Mouse (Mus musculus) myocyte (in vitro differentiated cells): Measurements from ENCODE around the gene Uts2b. TPM values are rescaled to one million over a fixed set of nuclear protein-coding genes. Genes with fewer than 3 reads are reported as not detected.
"Not testable (repeated sequence)": the region's sequence is repeated elsewhere in the genome, so short reads cannot be mapped to it uniquely, and the experiment has no call there.

Source experiments
- H3K27me3 ChIP-seq: one replicate; pipeline ENCODE4 v1.6.1; 2011; ENCODE audit not compliant: control insufficient read depth, insufficient read depth, insufficient read length
- H3K36me3 ChIP-seq: one replicate; pipeline ENCODE4 v1.6.1; 2011; ENCODE audit not compliant: control insufficient read depth, insufficient read depth
- H3K4me2 ChIP-seq: one replicate; pipeline ENCODE4 v1.6.1; 2011; ENCODE audit warnings: low read depth, control low read depth
- H3K4me3 ChIP-seq: one replicate; pipeline ENCODE4 v1.5.1; 2011; ENCODE audit warnings: mild to moderate bottlenecking, control low read depth, moderate library complexity
- H3K79me2 ChIP-seq: one replicate; pipeline ENCODE4 v1.6.1; 2011; ENCODE audit not compliant: control insufficient read depth, insufficient read depth
- H3ac ChIP-seq: one replicate; pipeline ENCODE4 v1.6.1; 2011; ENCODE audit not compliant: control insufficient read depth, insufficient read length
- CEBPB ChIP-seq: IDR thresholded peaks from 2 replicates; pipeline ENCODE4 v1.6.1; 2011; ENCODE audit warnings: mild to moderate bottlenecking, moderate library complexity; ENCODE audit not compliant: poor library complexity, insufficient read depth, severe bottlenecking
- E2F4 ChIP-seq: IDR thresholded peaks from one replicate; pipeline ENCODE4 v1.6.1; 2011; ENCODE audit warnings: mild to moderate bottlenecking, control low read depth, moderate library complexity; ENCODE audit not compliant: insufficient read depth
- MAX ChIP-seq: IDR thresholded peaks from one replicate; pipeline ENCODE4 v1.6.1; 2011; ENCODE audit warnings: low read depth, mild to moderate bottlenecking, control low read depth
- MYOD1 ChIP-seq, 3 experiments: IDR thresholded peaks; one replicate each; pipeline ENCODE4 v1.6.1; 2011; ENCODE audit warnings: control low read depth in 2 of 3, low read depth in 2 of 3, mild to moderate bottlenecking in 2 of 3, moderate library complexity in 1 of 3; ENCODE audit not compliant: insufficient read length in 2 of 3, control insufficient read depth in 1 of 3
- MYOG ChIP-seq, 3 experiments: IDR thresholded peaks; one replicate each; pipeline ENCODE4 v1.6.1; 2011; ENCODE audit warnings: control low read depth in 2 of 3, low read depth in 2 of 3, mild to moderate bottlenecking in 2 of 3; ENCODE audit not compliant: insufficient read length in 2 of 3, control insufficient read depth in 1 of 3, insufficient read depth in 1 of 3
- POLR2A ChIP-seq: IDR thresholded peaks from one replicate; pipeline ENCODE4 v1.6.1; 2011; ENCODE audit warnings: low read depth, mild to moderate bottlenecking, control low read depth, moderate library complexity; ENCODE audit not compliant: insufficient read length
- POLR2AphosphoS2 ChIP-seq: IDR thresholded peaks from one replicate; pipeline ENCODE4 v1.6.1; 2011; ENCODE audit warnings: low read depth, control low read depth; ENCODE audit not compliant: insufficient read length
- REST ChIP-seq: IDR thresholded peaks from one replicate; pipeline ENCODE4 v1.6.1; 2011; ENCODE audit warnings: mild to moderate bottlenecking, control low read depth, moderate library complexity; ENCODE audit not compliant: insufficient read depth, insufficient read length
- SRF ChIP-seq: IDR thresholded peaks from one replicate; pipeline ENCODE4 v1.6.1; 2011; ENCODE audit warnings: low read depth; ENCODE audit not compliant: control insufficient read depth, insufficient read length
- TCF12 ChIP-seq: IDR thresholded peaks from one replicate; pipeline ENCODE4 v1.6.1; 2011; ENCODE audit warnings: mild to moderate bottlenecking, control low read depth; ENCODE audit not compliant: poor library complexity, insufficient read depth, severe bottlenecking
- TCF3 ChIP-seq: IDR thresholded peaks from one replicate; pipeline ENCODE4 v1.6.1; 2011; ENCODE audit warnings: low read depth, control low read depth; ENCODE audit not compliant: insufficient read length
- USF1 ChIP-seq: IDR thresholded peaks from one replicate; pipeline ENCODE4 v1.6.1; 2011; ENCODE audit warnings: low read depth, mild to moderate bottlenecking, control low read depth, moderate library complexity
- polyA plus RNA-seq: library from polyadenylated mRNA; unstranded; fragments of >200 nt; fragmentation: generic; extraction: Trizol; gene quantifications from one replicate; pipeline ENCODE4 v1.2.1, GENCODE M21; 2012; ENCODE audit warnings: missing spikeins

Uts2b gene
- polyA plus RNA-seq, 1 experiment = not detected

- no peak overlapping the region for H3K4me3 ChIP-seq
- H3K4me2 ChIP-seq = no peak overlapping the region
- TF ChIP-seq REST (no peak), CEBPB (no peak), MYOG (IDR thresholded peaks at IDR 0.05; ENCODE audit: control insufficient read depth in 1 of 3, insufficient read depth in 1 of 3, insufficient read length in 2 of 3, low read depth in 2 of 3) (no peak)
- no peaks in the 10 kb centered on the region for H3K36me3 ChIP-seq
- H3ac ChIP-seq = no peak overlapping the region
- no peaks in the 10 kb centered on the region for H3K79me2 ChIP-seq
- H3K27me3 ChIP-seq = no peaks in the 10 kb centered on the region
Measured at GRCm38 (mm10) chr16:27347521-27347920, 22.5 kb downstream of the Uts2b start.

- Histone ChIP-seq H3K4me3 (no peak overlapping the region), H3K36me3 (no peaks in the 10 kb centered on the region), H3ac (no peak overlapping the region), H3K27me3 (no peaks in the 10 kb centered on the region), H3K4me2 (no peak overlapping the region), H3K79me2 (no peaks in the 10 kb centered on the region)
- TF ChIP-seq POLR2AphosphoS2 (no peak), TCF3 (no peak), POLR2A (no peak), REST (no peak), MYOD1 (IDR thresholded peaks at IDR 0.05; ENCODE audit: control insufficient read depth in 1 of 3, insufficient read length in 2 of 3, low read depth in 2 of 3) (no peak), MAX (no peak), TCF12 (no peak), CEBPB (no peak), MYOG (IDR thresholded peaks at IDR 0.05; ENCODE audit: control insufficient read depth in 1 of 3, insufficient read depth in 1 of 3, insufficient read length in 2 of 3, low read depth in 2 of 3) (no peak), USF1 (no peak), SRF (no peak), E2F4 (no peak)
Measured at GRCm38 (mm10) chr16:27326463-27326862, 43.6 kb downstream of the Uts2b start.

- Histone ChIP-seq H3K27me3 (no peaks in the 10 kb centered on the region), H3K4me2 (no peak overlapping the region), H3K36me3 (no peaks in the 10 kb centered on the region), H3K4me3 (no peak overlapping the region), H3ac (no peak overlapping the region), H3K79me2 (no peaks in the 10 kb centered on the region)
- TF ChIP-seq REST = no peak
- no peak for TF ChIP-seq POLR2AphosphoS2
Measured at GRCm38 (mm10) chr16:27322047-27322446, 48.0 kb downstream of the Uts2b start.

GRCm38 (mm10) chr16:27319099-27319498 lies 50.9 kb downstream of the Uts2b start:
- Histone ChIP-seq H3K4me2 (no peak overlapping the region), H3K4me3 (no peak overlapping the region), H3K27me3 (no peaks in the 10 kb centered on the region), H3K79me2 (no peaks in the 10 kb centered on the region), H3K36me3 (no peaks in the 10 kb centered on the region), H3ac (no peak overlapping the region)
- no peak for TF ChIP-seq MYOG (IDR thresholded peaks at IDR 0.05; ENCODE audit: control insufficient read depth in 1 of 3, insufficient read depth in 1 of 3, insufficient read length in 2 of 3, low read depth in 2 of 3)
- no peak for TF ChIP-seq MAX
- TF ChIP-seq POLR2A = no peak
- no peak for TF ChIP-seq CEBPB
- TF ChIP-seq MYOD1 (IDR thresholded peaks at IDR 0.05; ENCODE audit: control insufficient read depth in 1 of 3, insufficient read length in 2 of 3, low read depth in 2 of 3) = no peak
- TF ChIP-seq TCF3 = no peak

GRCm38 (mm10) chr16:27307189-27307588 lies 62.9 kb downstream of the Uts2b start, which contains the start of gene Ostn:
TSS of gene Ostn (plus strand) at chr16:27307489.
- H3K4me3 ChIP-seq, H3K27me3 ChIP-seq, H3K36me3 ChIP-seq, H3ac ChIP-seq, H3K79me2 ChIP-seq, H3K4me2 ChIP-seq: not testable (repeated sequence)
- 0 out of 2 replicates have a peak, but pooled peaks have one; percentile 66 for TF ChIP-seq CEBPB

Other genes with a start within 250 kb of the Uts2b start
- gene Ostn, start 62.8 kb downstream of the Uts2b start, polyA plus RNA-seq = 1.4 TPM
- 13.8 TPM for gene Ccdc50, start 18.6 kb upstream of the Uts2b start, polyA plus RNA-seq